Mouse (Mus musculus) MEL (cell line): Measurements from ENCODE around the gene Slc25a54. TPM values are rescaled to one million over a fixed set of nuclear protein-coding genes. Genes with fewer than 3 reads are reported as not detected.
A peak's percentile ranks its signal among the peaks of the same experiment; 100 is the strongest.

ENCODE experiments used
- DNase-seq: peaks from one replicate; pipeline ENCODE4 v3.0.0; 2011; ENCODE audit warnings: low read depth, low spot score
- H3K27ac ChIP-seq: 2 replicates; pipeline ENCODE4 v1.5.1; 2012; ENCODE audit warnings: low read depth, mild to moderate bottlenecking, control low read depth, low read length, moderate library complexity; ENCODE audit not compliant: control insufficient read depth
- H3K27me3 ChIP-seq, 2 experiments: fragments of 150-350 bp in 1 of 2; sonication (generic) in 1 of 2; 2 replicates each; pipeline ENCODE4 v1.6.1; 2012; ENCODE audit warnings: low read length in 2 of 2, mild to moderate bottlenecking in 2 of 2, improper control_type of control experiment in 1 of 2, moderate library complexity in 1 of 2; ENCODE audit not compliant: insufficient read depth in 2 of 2, control insufficient read depth in 1 of 2
- H3K36me3 ChIP-seq, 2 experiments: 2 replicates each; pipeline ENCODE4 v1.6.1; 2012 to 2014; ENCODE audit warnings: low read length in 2 of 2, improper control_type of control experiment in 1 of 2, inconsistent platforms in 1 of 2, mild to moderate bottlenecking in 1 of 2; ENCODE audit not compliant: insufficient read depth in 2 of 2, control insufficient read depth in 1 of 2
- H3K4me1 ChIP-seq, 2 experiments: fragments of 150-350 bp in 1 of 2; sonication (generic) in 1 of 2; 2 replicates each; pipeline ENCODE4 v1.6.1; 2012; ENCODE audit warnings: low read length in 2 of 2, improper control_type of control experiment in 1 of 2, mild to moderate bottlenecking in 1 of 2; ENCODE audit not compliant: insufficient read depth in 2 of 2, control insufficient read depth in 1 of 2
- H3K4me3 ChIP-seq, 2 experiments: fragments of 150-350 bp in 1 of 2; sonication (generic) in 1 of 2; 2 replicates each; pipeline ENCODE4 v1.5.1; 2012; ENCODE audit warnings: low read depth in 2 of 2, low read length in 2 of 2, mild to moderate bottlenecking in 2 of 2, moderate library complexity in 2 of 2, control low read depth in 1 of 2, improper control_type of control experiment in 1 of 2; ENCODE audit not compliant: control insufficient read depth in 1 of 2, insufficient read depth in 1 of 2
- H3K79me2 ChIP-seq: 2 replicates; pipeline ENCODE4 v1.6.1; 2012; ENCODE audit warnings: mild to moderate bottlenecking, low read length, moderate library complexity; ENCODE audit not compliant: control insufficient read depth, poor library complexity, insufficient read depth
- H3K9ac ChIP-seq: 2 replicates; pipeline ENCODE4 v1.6.1; 2012; ENCODE audit warnings: low read depth, mild to moderate bottlenecking, control low read depth, low read length, moderate library complexity; ENCODE audit not compliant: control insufficient read depth, poor library complexity, severe bottlenecking
- H3K9me3 ChIP-seq: fragments of 150-350 bp; sonication (generic); replicated peaks from 2 replicates; pipeline ENCODE4 v1.6.1; 2012; ENCODE audit warnings: mild to moderate bottlenecking, low read length, improper control_type of control experiment, moderate library complexity; ENCODE audit not compliant: insufficient read depth
- CHD1 ChIP-seq: IDR thresholded peaks from 2 replicates; pipeline ENCODE4 v1.6.1; 2012; ENCODE audit warnings: low read depth, mild to moderate bottlenecking, inconsistent platforms, low read length, improper control_type of control experiment
- CHD2 ChIP-seq: IDR thresholded peaks from 2 replicates; pipeline ENCODE4 v1.6.1; 2011; ENCODE audit warnings: low read length, improper control_type of control experiment
- E2F4 ChIP-seq: IDR thresholded peaks from 2 replicates; pipeline ENCODE4 v1.6.1; 2011; ENCODE audit warnings: low read depth, low read length, improper control_type of control experiment, borderline replicate concordance
- EP300 ChIP-seq, 2 experiments: IDR thresholded peaks; 2 replicates each; pipeline ENCODE4 v1.6.1; 2011; ENCODE audit warnings: improper control_type of control experiment in 2 of 2, low read length in 2 of 2, low read depth in 1 of 2, mild to moderate bottlenecking in 1 of 2
- KAT2A ChIP-seq: conservative IDR thresholded peaks from 2 replicates; pipeline ENCODE4 v1.6.1; 2012; ENCODE audit warnings: low read depth, low read length, improper control_type of control experiment, inconsistent platforms
- MAFK ChIP-seq: IDR thresholded peaks from 2 replicates; pipeline ENCODE4 v1.6.1; 2011; ENCODE audit warnings: low read depth, mild to moderate bottlenecking, low read length, improper control_type of control experiment, borderline replicate concordance
- MAX ChIP-seq: IDR thresholded peaks from 2 replicates; pipeline ENCODE4 v1.6.1; 2011; ENCODE audit warnings: low read length, improper control_type of control experiment
- NRF1 ChIP-seq: IDR thresholded peaks from 2 replicates; pipeline ENCODE4 v1.6.1; 2014; ENCODE audit warnings: low read depth, mild to moderate bottlenecking, inconsistent platforms, low read length, improper control_type of control experiment, moderate library complexity; ENCODE audit not compliant: poor library complexity, insufficient read depth, severe bottlenecking
- POLR2AphosphoS2 ChIP-seq: IDR thresholded peaks from 2 replicates; pipeline ENCODE4 v1.6.1; 2011; ENCODE audit warnings: low read length, improper control_type of control experiment
- RAD21 ChIP-seq: IDR thresholded peaks from 2 replicates; pipeline ENCODE4 v1.6.1; 2011; ENCODE audit warnings: mild to moderate bottlenecking, low read depth, low read length, improper control_type of control experiment
- TCF12 ChIP-seq: IDR thresholded peaks from 2 replicates; pipeline ENCODE4 v1.6.1; 2014; ENCODE audit warnings: low read depth, mild to moderate bottlenecking, inconsistent platforms, low read length, improper control_type of control experiment, moderate library complexity
- UBTF ChIP-seq: IDR thresholded peaks from 2 replicates; pipeline ENCODE4 v1.6.1; 2012; ENCODE audit warnings: low read depth, mild to moderate bottlenecking, inconsistent platforms, low read length, improper control_type of control experiment, moderate library complexity, borderline replicate concordance; ENCODE audit not compliant: insufficient read depth
- polyA plus RNA-seq, 2 experiments: library from polyadenylated mRNA; stranded (reverse) in 1 of 2; unstranded in 1 of 2; fragments of >175 nt in 1 of 2; fragments of >200 nt in 1 of 2; gene quantifications; 2 replicates each; pipeline versions ENCODE4 v1.2.1 to v1.2.4; 2012; ENCODE audit warnings: low replicate concordance in 2 of 2, low read depth in 1 of 2; ENCODE audit not compliant: insufficient read length in 2 of 2, insufficient read depth in 1 of 2, missing spikeins in 1 of 2
- total RNA-seq: library from RNA; depleted of rRNA; stranded (reverse); fragments of 300-350 nt; gene quantifications from 2 replicates; pipeline ENCODE4 v1.2.3, GENCODE M21; 2012

The Slc25a54 gene
- total and polyA plus RNA-seq, 3 experiments: not detected

DNA sequence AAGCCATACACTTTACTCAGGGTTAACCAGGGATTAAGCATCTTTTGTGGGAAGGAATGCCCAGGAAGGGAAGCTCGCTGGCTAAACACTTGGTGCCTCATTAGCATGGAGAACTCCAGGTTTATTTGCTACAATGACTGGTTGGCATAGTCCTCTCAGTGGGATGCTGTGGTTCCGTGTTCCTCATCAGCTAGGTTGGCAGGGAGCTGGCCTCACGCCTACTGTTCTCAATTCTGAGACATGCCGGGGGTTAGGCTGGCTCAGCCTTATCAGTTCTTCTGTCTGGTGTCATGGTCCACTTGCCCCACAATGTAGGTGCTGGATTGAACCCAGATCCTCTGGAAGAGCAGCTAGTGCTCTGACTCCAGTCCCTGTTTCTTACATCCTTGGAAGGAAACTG, 72.3 kb downstream of the Slc25a54 start:
- H3K4me3 ChIP-seq: no peak overlapping the region
- no peaks in the 10 kb centered on the region; a peak in 1 of 4 replicates for H3K36me3 ChIP-seq
- H3K4me1 ChIP-seq: no peaks in the 10 kb centered on the region
- H3K9ac ChIP-seq: no peak overlapping the region
- no peaks in the 10 kb centered on the region for H3K79me2 ChIP-seq
- H3K27me3 ChIP-seq: no peaks in the 10 kb centered on the region
- TF ChIP-seq KAT2A (no peak), NRF1 (no peak), POLR2AphosphoS2 (no peak), RAD21 (no peak), MAFK (no peak), UBTF (no peak), MAX (no peak), E2F4 (no peak)
- DNase-seq: no peak
- H3K9me3 ChIP-seq: no peaks in the 10 kb centered on the region
- no peak overlapping the region for H3K27ac ChIP-seq

DNA sequence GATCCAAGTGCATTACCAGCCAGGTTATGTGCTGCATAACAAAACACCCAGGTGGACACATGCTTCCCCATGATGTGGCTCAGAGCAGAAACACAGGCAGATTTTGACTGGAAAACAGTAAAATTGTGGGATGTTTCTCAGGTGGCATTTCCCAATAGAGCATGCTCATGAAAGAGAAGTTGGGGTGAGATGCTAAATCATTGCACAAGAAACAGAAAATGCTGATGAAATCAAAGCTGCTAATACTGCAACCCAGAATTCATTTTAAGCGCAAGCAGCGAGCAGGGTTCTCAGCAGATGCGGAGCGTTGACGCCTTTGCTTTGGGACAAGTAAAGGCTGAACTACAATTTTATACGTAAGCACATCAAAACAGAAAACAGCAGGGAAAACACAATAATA, 73.1 kb downstream of the Slc25a54 start:
- H3K9ac ChIP-seq: no peak overlapping the region
- no peaks in the 10 kb centered on the region for H3K79me2 ChIP-seq
- DNase-seq: no peak
- no peak for TF ChIP-seq CHD2
- no peak for TF ChIP-seq RAD21
- no peak for TF ChIP-seq CHD1
- TF ChIP-seq KAT2A: no peak
- TF ChIP-seq EP300 (IDR thresholded peaks at IDR 0.05; ENCODE audit: low read depth in 1 of 2, low read length in 2 of 2): no peak
- no peaks in the 10 kb centered on the region for H3K27me3 ChIP-seq
- H3K4me3 ChIP-seq: no peak overlapping the region
- H3K9me3 ChIP-seq: no peaks in the 10 kb centered on the region
- no peaks in the 10 kb centered on the region; a peak in 1 of 4 replicates for H3K36me3 ChIP-seq
- no peak overlapping the region for H3K27ac ChIP-seq
- H3K4me1 ChIP-seq: no peaks in the 10 kb centered on the region

DNA sequence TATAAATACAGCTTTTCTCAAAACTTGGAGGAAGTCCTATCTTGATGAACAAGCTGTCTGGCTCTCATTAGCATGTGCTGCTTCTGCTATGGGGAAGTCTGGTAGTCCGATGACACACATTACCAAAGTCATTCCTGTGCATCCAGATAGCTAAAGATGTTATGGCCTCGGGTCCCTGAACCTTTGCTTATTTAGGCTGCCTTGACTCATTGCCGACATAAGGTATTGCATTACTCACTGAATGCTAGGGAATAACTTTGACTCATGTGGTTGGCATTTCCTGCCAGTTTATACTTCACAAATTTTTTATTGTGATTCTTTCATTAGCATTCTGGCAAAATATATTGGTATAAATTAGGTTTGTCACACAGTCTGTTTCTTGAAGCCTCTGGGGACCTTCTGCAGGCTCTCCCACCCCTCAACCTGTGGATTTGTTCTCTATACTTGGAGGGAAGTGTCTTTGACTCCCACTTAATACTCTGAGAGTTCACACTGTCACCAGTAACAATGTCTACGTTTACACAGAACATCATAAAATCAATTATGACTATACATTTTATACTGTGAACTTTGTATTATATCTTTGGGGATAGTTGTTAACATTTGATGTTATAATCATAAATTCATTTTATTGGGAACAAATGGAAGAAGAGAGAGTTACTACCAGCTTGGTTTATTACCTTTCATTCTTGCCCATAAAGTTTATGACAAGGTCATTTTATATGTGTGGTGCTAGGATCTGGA, 75.8 kb downstream of the Slc25a54 start:
- Histone ChIP-seq H3K27me3 (no peaks in the 10 kb centered on the region), H3K9ac (no peak overlapping the region), H3K4me1 (no peaks in the 10 kb centered on the region), H3K79me2 (no peaks in the 10 kb centered on the region), H3K27ac (no peak overlapping the region), H3K36me3 (no peaks in the 10 kb centered on the region; a peak in 1 of 4 replicates), H3K4me3 (no peak overlapping the region), H3K9me3 (no peaks in the 10 kb centered on the region)
- TF ChIP-seq TCF12 (peak; percentile 17; the same call in 1 of the 2 replicates), NRF1 (no peak)
- peak; percentile 42 for DNase-seq
